Mouse (Mus musculus): ENCODE measurements around the gene Txnip. TPM values are rescaled to one million over a fixed set of nuclear protein-coding genes. Genes with fewer than 3 reads are reported as not detected.
A peak's percentile ranks its signal among the peaks of the same experiment; 100 is the strongest.
"Not testable (repeated sequence)": the region's sequence is repeated elsewhere in the genome, so short reads cannot be mapped to it uniquely, and the experiment has no call there.

Gene Txnip
- polyA plus RNA-seq (2016; fragmentation: Nextera tagmentation; extraction: Ambion mirVana) = 28.5 and 43.4 TPM in 2 replicates

- Histone ChIP-seq H3K27me3 (ENCODE audit: low read depth, poor library complexity, severe bottlenecking) (no peaks in the 10 kb centered on the region), H3K4me3 (peak within 1 kb of the TSS; percentile 78), H3K36me3 (peaks cover 24% of the 10 kb centered on the region), H3K4me1 (peaks cover 55% of the 10 kb centered on the region), H3K9me3 (replicated peaks) (no peaks in the 10 kb centered on the region), H3K27ac (peak within 1 kb of the TSS; percentile 90)
- WGBS = under 1% methylated on average over 26 of the region's 26 CpGs
- DNase-seq (ENCODE audit: low spot score) = peak; percentile 100
Measured at GRCm38 (mm10) chr3:96557694-96558093, at the start of gene Txnip. Txnip (plus strand) TSS chr3:96557957.

DNA sequence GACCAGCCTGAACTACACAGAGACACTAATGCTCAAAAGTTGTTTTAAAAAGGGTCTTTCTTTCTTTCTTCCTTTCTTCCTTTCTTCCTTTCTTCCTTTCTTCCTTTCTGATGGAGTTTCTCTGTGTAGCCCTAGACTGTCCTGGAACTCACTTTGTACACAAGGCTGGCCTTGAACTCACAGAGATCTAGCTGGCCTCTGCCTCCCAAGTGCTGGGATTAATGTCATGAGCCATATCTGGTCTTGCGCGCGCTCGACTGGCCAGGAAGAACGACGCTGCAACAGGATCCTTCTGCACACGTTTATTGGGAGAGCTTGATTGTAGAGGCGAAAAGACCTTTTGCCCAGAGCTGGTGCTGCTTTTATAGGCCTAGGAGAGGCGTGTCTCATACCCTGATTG is 49.8 kb upstream of the Txnip start:
- H3K27me3 ChIP-seq (ENCODE audit: low read depth, poor library complexity, severe bottlenecking); H3K4me1 ChIP-seq: not testable (repeated sequence)
- WGBS = 94% methylated on average over 8 of the region's 9 CpGs

DNA sequence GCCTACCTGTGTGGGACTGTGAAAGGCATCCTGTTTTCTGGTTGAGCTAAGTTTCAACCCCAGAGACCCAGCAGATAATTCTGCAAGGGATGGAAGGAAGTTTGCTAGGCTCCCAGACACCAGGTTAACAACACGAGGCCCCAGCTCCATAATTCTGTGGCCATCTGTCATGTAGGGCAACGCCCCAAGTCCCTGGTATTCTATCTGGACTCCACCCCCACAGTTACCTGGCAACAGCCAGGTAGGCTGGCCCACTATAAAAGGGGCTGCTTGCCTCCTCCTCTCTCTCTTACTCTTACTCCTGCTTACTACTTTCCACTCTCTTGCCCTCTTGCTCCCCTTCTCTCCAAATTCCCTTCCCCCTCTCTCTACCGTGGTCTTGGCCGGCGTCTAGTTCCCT is 37.6 kb upstream of the Txnip start:
- Histone ChIP-seq H3K9me3 (replicated peaks) (no peaks in the 10 kb centered on the region), H3K36me3 (no peaks in the 10 kb centered on the region), H3K27ac (no peak overlapping the region), H3K4me3 (no peak overlapping the region), H3K4me1 (no peaks in the 10 kb centered on the region), H3K27me3 (ENCODE audit: low read depth, poor library complexity, severe bottlenecking) (peaks cover 10% of the 10 kb centered on the region; the same call in 1 of the 2 replicates)
- WGBS = 55% methylated on average over 5 of the region's 5 CpGs
- DNase-seq (ENCODE audit: low spot score) = no peak

More for the DNA sequence above, 49.8 kb upstream of the Txnip start:
- not testable (repeated sequence) for H3K9me3 ChIP-seq (replicated peaks); H3K4me3 ChIP-seq; DNase-seq (ENCODE audit: low spot score); H3K36me3 ChIP-seq; H3K27ac ChIP-seq

DNA sequence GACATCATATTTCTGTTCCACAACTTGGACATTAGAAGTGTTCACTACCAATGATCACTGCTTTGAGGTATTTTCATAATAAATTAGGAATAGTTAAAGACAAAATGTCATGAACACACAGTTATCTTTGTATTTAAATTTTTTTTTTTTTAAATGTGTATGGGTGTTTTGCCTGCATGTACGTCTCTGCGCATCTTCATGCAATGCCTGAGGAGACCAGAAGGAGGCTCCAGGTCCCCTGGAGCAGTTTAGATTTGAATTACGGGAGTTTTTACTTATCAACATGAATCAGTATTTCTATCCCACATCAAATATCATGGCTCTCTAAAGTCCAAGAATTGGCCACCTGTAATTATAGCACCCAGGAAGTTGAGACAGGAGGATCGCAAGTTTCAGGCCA is 35.6 kb upstream of the Txnip start:
- no peak overlapping the region for H3K4me3 ChIP-seq
- WGBS = 71% methylated on average over 4 of the region's 4 CpGs
- H3K36me3 ChIP-seq = no peaks in the 10 kb centered on the region
- H3K27me3 ChIP-seq (ENCODE audit: low read depth, poor library complexity, severe bottlenecking) = peaks cover 29% of the 10 kb centered on the region
- no peak for DNase-seq (ENCODE audit: low spot score)
- H3K4me1 ChIP-seq = peaks cover 7% of the 10 kb centered on the region
- no peaks in the 10 kb centered on the region for H3K9me3 ChIP-seq (replicated peaks)
- H3K27ac ChIP-seq = no peak overlapping the region

DNA sequence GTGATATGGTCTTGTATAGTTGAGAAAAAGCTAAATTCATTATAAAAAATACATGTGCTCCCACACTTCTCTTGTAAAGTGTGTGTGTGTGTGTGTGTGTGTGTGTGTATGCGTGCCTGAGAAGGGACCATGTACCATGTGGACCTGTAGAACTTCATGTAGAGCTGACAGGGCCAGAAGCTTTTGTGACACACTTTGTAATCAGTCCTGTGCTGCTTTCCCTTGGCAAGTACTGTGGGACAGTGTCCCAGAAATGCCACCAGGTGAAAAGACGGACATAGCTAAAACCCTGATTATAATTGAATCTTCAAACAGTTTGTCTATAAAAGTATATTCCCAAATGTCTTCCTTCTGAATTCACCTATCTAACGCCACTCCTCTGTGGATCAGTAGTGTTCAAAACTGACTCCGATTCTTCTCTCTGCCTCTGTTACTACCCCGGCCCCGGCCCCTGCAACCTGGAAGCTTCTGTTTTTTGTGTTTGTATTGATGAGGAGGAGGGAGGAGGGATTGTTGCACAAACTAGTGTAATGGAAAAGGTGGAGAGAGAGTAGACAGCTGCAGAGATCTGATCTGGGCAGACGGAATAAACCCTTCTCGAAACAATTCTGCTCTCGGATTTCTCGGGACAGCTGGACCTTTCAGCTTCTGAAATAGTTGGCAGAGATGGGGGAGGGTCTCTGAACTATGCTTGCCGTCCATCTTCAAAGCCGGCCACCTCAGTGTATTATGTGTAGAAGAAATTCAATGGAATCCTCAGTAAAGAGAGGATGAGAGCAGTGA is 33.5 kb upstream of the Txnip start:
- no peak for DNase-seq (ENCODE audit: low spot score)
- Histone ChIP-seq H3K4me3 (no peak overlapping the region), H3K27me3 (ENCODE audit: low read depth, poor library complexity, severe bottlenecking) (peaks cover 50% of the 10 kb centered on the region), H3K27ac (no peak overlapping the region), H3K36me3 (no peaks in the 10 kb centered on the region), H3K4me1 (peaks cover 18% of the 10 kb centered on the region), H3K9me3 (replicated peaks) (no peaks in the 10 kb centered on the region)
- WGBS = 78% methylated on average over 12 of the region's 12 CpGs

GRCm38 (mm10) chr3:96524914-96525313 is 32.8 kb upstream of the Txnip start, which contains the start of gene Hfe2:
Hfe2 (plus strand) TSS chr3:96525172.
- WGBS = 80% methylated on average over 4 of the region's 4 CpGs
- H3K27me3 ChIP-seq (ENCODE audit: low read depth, poor library complexity, severe bottlenecking) = peaks cover 57% of the 10 kb centered on the region
- H3K4me1 ChIP-seq = peaks cover 18% of the 10 kb centered on the region
- no peak for DNase-seq (ENCODE audit: low spot score)
- H3K36me3 ChIP-seq = no peaks in the 10 kb centered on the region
- no peak within 1 kb of the TSS for H3K27ac ChIP-seq
- H3K4me3 ChIP-seq = no peak within 1 kb of the TSS
- H3K9me3 ChIP-seq (replicated peaks) = no peaks in the 10 kb centered on the region

DNA sequence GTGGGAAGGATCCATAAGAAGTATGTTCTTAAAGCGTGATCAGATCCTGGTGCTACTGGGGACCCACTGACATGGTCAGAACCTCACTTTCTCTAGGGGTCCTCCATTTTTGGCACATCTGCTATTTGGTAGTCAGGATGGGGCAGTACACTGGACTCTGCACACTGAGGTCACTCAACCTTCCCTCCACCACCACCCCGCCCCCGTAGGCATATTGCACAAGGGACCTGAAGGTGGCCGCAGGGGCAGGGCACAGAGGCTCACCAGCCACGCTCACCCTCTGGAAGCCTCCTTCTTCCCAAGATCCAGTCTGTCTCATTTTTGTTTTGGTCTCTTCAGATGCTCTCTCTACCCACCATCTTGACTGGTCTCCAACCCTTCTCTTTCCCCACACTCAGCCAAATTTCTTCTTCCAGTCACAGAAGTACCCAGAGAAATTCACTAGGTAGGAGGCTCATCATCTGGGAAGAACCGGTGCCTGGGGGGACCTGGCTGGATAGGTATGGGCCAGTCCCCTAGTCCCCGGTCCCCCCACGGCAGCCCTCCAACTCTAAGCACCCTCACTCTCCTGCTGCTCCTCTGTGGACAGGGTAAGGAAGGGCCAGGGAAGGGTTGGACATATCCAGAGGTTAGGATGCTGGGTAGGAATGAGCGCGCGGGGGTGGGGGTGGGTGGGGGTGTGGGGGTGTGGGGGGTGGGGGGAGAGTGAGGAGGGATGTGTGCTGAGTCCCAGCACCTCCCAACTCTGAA is 31.6 kb upstream of the Txnip start:
- Histone ChIP-seq H3K36me3 (no peaks in the 10 kb centered on the region), H3K4me3 (peak overlapping the region; percentile 61; the same call in 1 of the 2 replicates), H3K9me3 (replicated peaks) (no peaks in the 10 kb centered on the region), H3K4me1 (peaks cover 18% of the 10 kb centered on the region), H3K27ac (no peak overlapping the region), H3K27me3 (ENCODE audit: low read depth, poor library complexity, severe bottlenecking) (peaks cover 63% of the 10 kb centered on the region)
- DNase-seq (ENCODE audit: low spot score) = no peak
- 66% methylated on average over 11 of the region's 11 CpGs for WGBS

DNA sequence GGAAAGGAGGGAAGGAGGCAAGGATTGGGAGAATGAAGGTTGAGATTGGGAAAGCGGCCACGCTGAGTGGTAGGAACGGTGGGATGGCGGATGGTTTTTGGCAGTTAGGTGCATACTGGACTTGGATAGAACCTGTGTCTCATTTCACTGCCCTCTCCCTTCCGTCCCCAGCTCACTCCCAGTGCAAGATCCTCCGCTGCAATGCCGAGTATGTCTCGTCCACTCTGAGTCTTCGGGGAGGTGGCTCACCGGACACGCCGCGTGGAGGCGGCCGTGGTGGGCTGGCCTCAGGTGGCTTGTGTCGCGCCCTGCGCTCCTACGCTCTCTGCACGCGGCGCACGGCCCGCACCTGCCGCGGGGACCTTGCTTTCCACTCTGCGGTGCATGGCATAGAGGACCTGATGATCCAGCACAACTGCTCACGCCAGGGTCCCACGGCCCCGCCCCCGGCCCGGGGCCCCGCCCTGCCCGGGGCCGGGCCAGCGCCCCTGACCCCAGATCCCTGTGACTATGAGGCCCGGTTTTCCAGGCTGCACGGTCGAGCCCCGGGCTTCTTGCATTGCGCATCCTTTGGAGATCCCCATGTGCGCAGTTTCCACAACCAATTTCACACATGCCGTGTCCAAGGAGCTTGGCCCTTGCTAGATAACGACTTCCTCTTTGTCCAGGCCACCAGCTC is 30.8 kb upstream of the Txnip start:
- DNase-seq (ENCODE audit: low spot score) = peak; percentile 52
- 5% methylated on average over 44 of the region's 44 CpGs for whole genome bisulfite sequencing
- H3K27ac ChIP-seq = peak overlapping the region; percentile 66
- H3K36me3 ChIP-seq = no peaks in the 10 kb centered on the region
- H3K9me3 ChIP-seq (replicated peaks) = no peaks in the 10 kb centered on the region
- peak overlapping the region; percentile 61 for H3K4me3 ChIP-seq
- H3K4me1 ChIP-seq = peaks cover 18% of the 10 kb centered on the region
- H3K27me3 ChIP-seq (ENCODE audit: low read depth, poor library complexity, severe bottlenecking) = peaks cover 63% of the 10 kb centered on the region

DNA sequence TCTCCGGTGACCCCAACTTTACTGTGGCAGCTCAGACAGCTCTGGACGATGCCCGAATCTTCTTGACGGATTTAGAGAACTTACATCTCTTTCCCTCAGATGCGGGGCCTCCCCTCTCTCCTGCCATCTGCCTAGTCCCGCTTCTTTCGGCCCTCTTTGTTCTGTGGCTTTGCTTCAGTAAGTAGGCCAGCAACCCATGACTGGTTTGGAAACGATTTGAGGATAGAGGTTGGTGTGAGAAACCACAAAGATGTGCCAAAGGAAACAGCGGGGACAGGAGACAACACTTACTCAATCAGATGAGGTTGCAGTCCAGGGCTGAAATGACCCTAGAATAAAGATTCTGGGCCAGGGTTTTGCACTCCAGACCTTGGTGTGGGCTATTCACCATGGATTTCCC is 29.3 kb upstream of the Txnip start:
- Histone ChIP-seq H3K4me3 (no peak overlapping the region), H3K27me3 (ENCODE audit: low read depth, poor library complexity, severe bottlenecking) (peaks cover 63% of the 10 kb centered on the region), H3K4me1 (peaks cover 18% of the 10 kb centered on the region), H3K9me3 (replicated peaks) (no peaks in the 10 kb centered on the region), H3K36me3 (no peaks in the 10 kb centered on the region), H3K27ac (no peak overlapping the region)
- 41% methylated on average over 9 of the region's 9 CpGs for WGBS
- no peak for DNase-seq (ENCODE audit: low spot score)

DNA sequence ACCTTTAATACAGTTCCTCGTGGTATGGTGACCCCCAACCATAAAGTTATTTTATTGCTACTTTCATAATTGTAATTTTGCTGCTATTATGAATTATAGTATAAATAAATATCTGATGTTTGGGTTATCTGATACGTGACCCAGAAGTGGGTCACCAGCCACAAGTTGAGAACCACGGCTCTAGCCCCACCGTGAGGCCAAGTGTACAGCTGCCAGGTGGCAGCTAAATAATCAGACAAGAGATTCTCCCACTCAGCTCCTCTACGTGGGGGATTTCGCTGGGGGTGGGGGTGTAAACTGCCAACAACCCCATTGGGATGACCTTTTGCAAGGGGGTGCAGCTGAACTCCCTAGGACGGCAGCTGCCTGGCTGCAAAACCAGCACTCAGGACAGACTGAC is 25.7 kb upstream of the Txnip start:
- no peak overlapping the region for H3K27ac ChIP-seq
- H3K27me3 ChIP-seq (ENCODE audit: low read depth, poor library complexity, severe bottlenecking) = peaks cover 34% of the 10 kb centered on the region
- H3K9me3 ChIP-seq (replicated peaks) = no peaks in the 10 kb centered on the region
- no peaks in the 10 kb centered on the region for H3K36me3 ChIP-seq
- H3K4me1 ChIP-seq = peaks cover 12% of the 10 kb centered on the region
- no peak for DNase-seq (ENCODE audit: low spot score)
- H3K4me3 ChIP-seq = no peak overlapping the region
- 66% methylated on average over 7 of the region's 7 CpGs for WGBS

GRCm38 (mm10) chr3:96534300-96534699 is 23.5 kb upstream of the Txnip start:
- 67% methylated on average over 2 of the region's 2 CpGs for WGBS
- no peaks in the 10 kb centered on the region for H3K36me3 ChIP-seq
- H3K4me1 ChIP-seq = peaks cover 6% of the 10 kb centered on the region
- no peak overlapping the region for H3K27ac ChIP-seq
- H3K27me3 ChIP-seq (ENCODE audit: low read depth, poor library complexity, severe bottlenecking) = peaks cover 12% of the 10 kb centered on the region
- no peak overlapping the region for H3K4me3 ChIP-seq
- H3K9me3 ChIP-seq (replicated peaks) = no peaks in the 10 kb centered on the region
- DNase-seq (ENCODE audit: low spot score) = no peak

DNA sequence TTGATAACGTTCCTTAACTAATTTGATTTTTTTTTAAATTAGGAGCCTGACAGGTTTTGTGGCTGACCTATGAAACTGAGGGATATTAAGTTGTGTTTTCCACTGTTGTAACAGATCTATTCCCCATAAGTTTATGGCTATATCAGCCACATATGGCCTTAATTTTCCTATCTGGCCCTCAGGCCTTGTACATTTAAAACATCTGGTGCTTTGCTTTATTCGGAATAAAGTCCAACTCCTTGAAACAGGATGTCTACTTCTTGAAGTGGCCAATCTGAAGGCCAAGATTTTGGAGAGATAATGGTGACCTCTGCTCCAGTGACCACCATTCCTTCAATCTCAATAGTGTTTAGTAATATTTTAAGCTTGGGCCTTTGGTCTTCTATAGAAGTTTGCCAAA is 18.4 kb upstream of the Txnip start:
- DNase-seq (ENCODE audit: low spot score) = no peak
- peaks cover 12% of the 10 kb centered on the region; the same call in 1 of the 2 replicates for H3K27me3 ChIP-seq (ENCODE audit: low read depth, poor library complexity, severe bottlenecking)
- H3K4me1 ChIP-seq = peaks cover 23% of the 10 kb centered on the region
- H3K27ac ChIP-seq = no peak overlapping the region
- no peak overlapping the region for H3K4me3 ChIP-seq
- no peaks in the 10 kb centered on the region for H3K9me3 ChIP-seq (replicated peaks)
- no peaks in the 10 kb centered on the region for H3K36me3 ChIP-seq
- WGBS = 28% methylated on average over 2 of the region's 2 CpGs

DNA sequence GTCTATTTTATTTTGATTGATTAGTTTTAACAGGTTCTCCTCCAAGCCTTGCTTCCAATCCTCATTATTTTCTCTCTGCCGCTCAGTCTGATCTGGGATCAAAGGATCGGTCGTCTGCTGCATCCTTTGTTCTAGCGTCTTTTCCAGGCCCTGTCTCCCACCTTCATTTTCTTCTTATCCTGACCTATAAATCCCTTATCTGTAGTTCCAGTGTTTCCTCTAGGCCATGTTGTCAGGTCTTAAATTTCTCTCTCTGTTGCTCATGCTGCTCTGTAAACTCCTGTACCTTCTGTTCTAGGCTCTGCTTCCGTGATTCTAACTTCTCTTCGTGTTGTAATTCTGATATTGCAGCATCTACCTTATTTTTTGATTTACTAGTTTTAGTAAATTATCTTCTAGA is 17.0 kb upstream of the Txnip start:
- Histone ChIP-seq H3K4me1 (peaks cover 23% of the 10 kb centered on the region), H3K27ac (no peak overlapping the region)
- 22% methylated on average over 6 of the region's 6 CpGs for WGBS

More for the DNA sequence above, 17.0 kb upstream of the Txnip start:
- no peak for DNase-seq (ENCODE audit: low spot score)
- Histone ChIP-seq H3K4me3 (no peak overlapping the region), H3K9me3 (replicated peaks) (no peaks in the 10 kb centered on the region), H3K36me3 (no peaks in the 10 kb centered on the region), H3K27me3 (ENCODE audit: low read depth, poor library complexity, severe bottlenecking) (peaks cover 12% of the 10 kb centered on the region; the same call in 1 of the 2 replicates)
